Mouse (Mus musculus) adrenal gland, postnatal 36 days (tissue): ENCODE data around the gene Tmub2. TPM values are rescaled to one million over a fixed set of nuclear protein-coding genes. Genes with fewer than 3 reads are reported as not detected.

ENCODE experiments used
- DNase-seq, 2 experiments: peaks; one replicate each; pipeline ENCODE4 v3.0.0; 2021; ENCODE audit warnings: mixed read lengths in 1 of 2
- long read RNA-seq, 2 experiments: library from polyadenylated mRNA; stranded (forward); transcript quantifications; one replicate each; pipeline ENCODE4 v2.0.0; 2021; ENCODE audit warnings: borderline sequencing depth in 2 of 2
- total RNA-seq, 2 experiments: library from RNA; stranded (reverse); gene quantifications; 2 replicates each; pipeline ENCODE4 v1.2.3; 2021

Tmub2 gene
- 10 to 100 TPM; 47.3 to 60.4 TPM for total RNA-seq
- long read RNA-seq, experiment 1, transcript Tmub2-205 (3 exons, 2,249 nt) = minor isoform, 8 of 58 reads
- long read RNA-seq, experiment 1, transcript Tmub2-201 (4 exons, 1,939 nt) = major isoform, 24 of 58 reads
- long read RNA-seq, experiment 1, transcript Tmub2-202 (3 exons, 1,876 nt) = minor isoform, 18 of 58 reads
- long read RNA-seq, experiment 1, partial matches to known transcripts = 7 of 58 reads
- long read RNA-seq, experiment 1, other reads (novel, unspliced or antisense) = 1 of 58 reads
- long read RNA-seq, experiment 2, transcript Tmub2-201 (4 exons, 1,939 nt) = major isoform, 10 of 27 reads
- long read RNA-seq, experiment 2, transcript Tmub2-202 (3 exons, 1,876 nt) = major isoform, 10 of 27 reads
- long read RNA-seq, experiment 2, transcript Tmub2-205 (3 exons, 2,249 nt) = minor isoform, 6 of 27 reads
- long read RNA-seq, experiment 2, partial matches to known transcripts = 1 of 27 reads
- long read RNA-seq, experiment 2, other reads (novel, unspliced or antisense) = 0 of 27 reads

GRCm38 (mm10) chr11:102284501-102285094 lies at the start of gene Tmub2:
Tmub2 (plus strand) TSS chr11:102284931.
- peak; percentile 94 to 96 for DNase-seq

GRCm38 (mm10) chr11:102236022-102236421 lies 48.7 kb upstream of the Tmub2 start:
- DNase-seq = no peak

GRCm38 (mm10) chr11:102240636-102241035 lies 44.1 kb upstream of the Tmub2 start:
- DNase-seq = no peak

- no peak for DNase-seq
These were observed 43.5 kb upstream of the Tmub2 start for GRCm38 (mm10) chr11:102241246-102241645.

- no peak for DNase-seq
These were observed 42.9 kb upstream of the Tmub2 start for GRCm38 (mm10) chr11:102241874-102242273.

GRCm38 (mm10) chr11:102244926-102245449 lies 39.7 kb upstream of the Tmub2 start:
- DNase-seq = peak; percentile 87 to 88

GRCm38 (mm10) chr11:102245581-102246272 lies 39.0 kb upstream of the Tmub2 start:
- DNase-seq = no peak

- no peak for DNase-seq
These were observed 38.5 kb upstream of the Tmub2 start for GRCm38 (mm10) chr11:102246273-102246635.

GRCm38 (mm10) chr11:102246871-102247270 lies 37.9 kb upstream of the Tmub2 start:
- DNase-seq = no peak

- peak; percentile 90 to 93 for DNase-seq
These were observed 36.0 kb upstream of the Tmub2 start, which contains the start of gene BC030867 for GRCm38 (mm10) chr11:102248630-102249230. BC030867 (plus strand) TSS chr11:102248882.

- DNase-seq = no peak
These were observed 35.2 kb upstream of the Tmub2 start for GRCm38 (mm10) chr11:102249351-102250090.

GRCm38 (mm10) chr11:102257514-102257913 lies 27.2 kb upstream of the Tmub2 start:
- no peak for DNase-seq

- no peak for DNase-seq
These were observed 26.6 kb upstream of the Tmub2 start for GRCm38 (mm10) chr11:102258095-102258494.

- DNase-seq = no peak
These were observed 26.2 kb upstream of the Tmub2 start for GRCm38 (mm10) chr11:102258521-102258920.

- no peak for DNase-seq
These were observed 21.5 kb upstream of the Tmub2 start for GRCm38 (mm10) chr11:102263211-102263610.

GRCm38 (mm10) chr11:102265816-102266215 lies 18.9 kb upstream of the Tmub2 start:
- DNase-seq = no peak

GRCm38 (mm10) chr11:102266631-102267355 lies 17.9 kb upstream of the Tmub2 start:
- DNase-seq = no peak

- peak; percentile 78 to 85 for DNase-seq
These were observed 17.3 kb upstream of the Tmub2 start for GRCm38 (mm10) chr11:102267480-102267879.

- no peak for DNase-seq
These were observed 16.0 kb upstream of the Tmub2 start, which contains the start of gene Asb16 for GRCm38 (mm10) chr11:102268520-102269244. Asb16 (plus strand) TSS chr11:102268743.

- peak; percentile 62 to 66 for DNase-seq
These were observed 8.3 kb upstream of the Tmub2 start for GRCm38 (mm10) chr11:102276411-102276915.
